Mouse (Mus musculus) bone marrow, adult 2 months (tissue): ENCODE measurements around the gene Mrps26.

Source experiments
- CTCF ChIP-seq: fragments of 200-500 bp; IDR thresholded peaks from 2 replicates; pipeline ENCODE4 v1.5.1; 2011; ENCODE audit warnings: low read length, control low read depth; ENCODE audit not compliant: control insufficient read depth, insufficient read depth
- POLR2A ChIP-seq: fragments of 200-500 bp; IDR thresholded peaks from 2 replicates; pipeline ENCODE4 v1.6.1; 2011; ENCODE audit warnings: low read depth, mild to moderate bottlenecking, control low read depth, low read length, borderline replicate concordance; ENCODE audit not compliant: control insufficient read depth

DNA sequence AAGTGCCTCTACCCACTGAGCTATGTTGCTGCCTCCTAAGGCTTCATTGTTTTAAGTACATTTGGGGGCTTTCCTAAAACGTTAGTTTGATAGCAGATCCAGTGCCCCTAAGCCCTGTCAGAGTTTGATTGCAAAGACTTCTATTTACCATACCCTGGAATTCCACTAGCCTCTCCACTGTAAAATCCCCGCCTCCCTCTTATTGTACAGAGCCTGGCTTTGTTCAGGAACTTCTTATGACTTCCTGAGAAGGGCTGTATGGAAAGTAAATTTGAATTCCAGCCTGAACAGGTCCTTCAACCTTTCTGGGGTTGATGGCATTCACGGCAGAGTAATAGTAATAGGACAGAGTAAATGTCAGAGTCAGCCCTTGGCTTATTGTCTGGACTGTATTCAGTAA is 26.7 kb upstream of the Mrps26 start:
- TF ChIP-seq CTCF (no peak), POLR2A (no peak)
